Mouse (Mus musculus): ENCODE results near the gene Prkag1. TPM values are rescaled to one million over a fixed set of nuclear protein-coding genes. Genes with fewer than 3 reads are reported as not detected.
A peak's percentile ranks its signal among the peaks of the same experiment; 100 is the strongest.

The Prkag1 gene
- polyA plus RNA-seq, 1 experiment from 2014 or later = 79.5 TPM

DNA sequence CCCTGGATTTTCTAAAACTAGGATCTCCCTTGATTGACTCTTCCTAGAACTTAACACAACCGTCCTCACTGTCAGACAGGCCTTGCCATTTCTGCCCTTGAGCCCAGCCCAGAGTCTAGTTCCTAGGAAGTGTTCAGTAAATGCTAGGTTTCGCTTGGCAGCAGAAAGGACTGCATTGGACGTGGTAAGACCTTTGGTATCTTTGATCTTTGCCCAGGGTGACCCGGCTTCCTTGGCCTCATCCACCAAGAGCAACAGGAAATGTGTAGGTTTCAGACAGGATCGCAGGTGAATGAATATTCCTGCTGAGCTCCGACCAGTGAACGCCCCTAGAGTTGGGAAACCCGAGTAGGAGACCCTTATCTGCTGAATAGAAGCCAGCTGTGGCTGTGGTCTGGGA lies 28.4 kb downstream of the Prkag1 start:
- 2% methylated on average over 8 of the region's 8 CpGs for WGBS
- no peak overlapping the region for H3K9ac ChIP-seq (replicated peaks; ENCODE audit: low read depth, low read length)
- H3K36me3 ChIP-seq (ENCODE audit: control insufficient read depth, insufficient read depth) = no peaks in the 10 kb centered on the region
- no peak overlapping the region for H3K4me2 ChIP-seq (ENCODE audit: low read length)
- H3K4me1 ChIP-seq (replicated peaks; ENCODE audit: control insufficient read depth, insufficient read depth, low read length) = peaks cover 31% of the 10 kb centered on the region
- no peaks in the 10 kb centered on the region for H3K9me3 ChIP-seq (ENCODE audit: control insufficient read depth, low read length)
- no peak for ATAC-seq
- H3K4me3 ChIP-seq (replicated peaks; ENCODE audit: low read length) = no peak overlapping the region
- H3K27ac ChIP-seq (ENCODE audit: low read length) = no peak overlapping the region
- peaks cover 94% of the 10 kb centered on the region for H3K27me3 ChIP-seq (replicated peaks; ENCODE audit: control insufficient read depth, insufficient read depth, low read length)

DNA sequence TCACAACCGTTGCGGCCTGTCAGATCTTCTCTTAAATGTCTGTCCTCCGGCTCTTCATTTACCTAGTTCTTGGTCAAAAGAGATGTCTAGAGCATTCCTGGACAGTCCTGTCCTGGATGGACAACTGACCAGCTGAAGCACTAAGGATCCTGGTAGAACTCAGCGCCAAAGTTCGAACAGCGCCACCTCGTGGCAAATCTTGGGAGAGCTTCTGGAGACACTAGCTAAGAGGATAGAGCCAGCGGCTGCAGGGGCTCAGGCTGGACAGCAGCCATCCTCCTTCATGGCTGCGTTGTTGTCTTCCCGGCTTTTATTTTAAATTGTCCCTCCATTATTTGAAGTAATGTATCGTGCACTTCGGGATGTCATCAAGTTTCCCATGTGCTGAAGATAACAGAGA lies 31.9 kb downstream of the Prkag1 start:
- 10% methylated on average over 12 of the region's 12 CpGs for WGBS
- no peak overlapping the region for H3K9ac ChIP-seq (replicated peaks; ENCODE audit: low read depth, low read length)

DNA sequence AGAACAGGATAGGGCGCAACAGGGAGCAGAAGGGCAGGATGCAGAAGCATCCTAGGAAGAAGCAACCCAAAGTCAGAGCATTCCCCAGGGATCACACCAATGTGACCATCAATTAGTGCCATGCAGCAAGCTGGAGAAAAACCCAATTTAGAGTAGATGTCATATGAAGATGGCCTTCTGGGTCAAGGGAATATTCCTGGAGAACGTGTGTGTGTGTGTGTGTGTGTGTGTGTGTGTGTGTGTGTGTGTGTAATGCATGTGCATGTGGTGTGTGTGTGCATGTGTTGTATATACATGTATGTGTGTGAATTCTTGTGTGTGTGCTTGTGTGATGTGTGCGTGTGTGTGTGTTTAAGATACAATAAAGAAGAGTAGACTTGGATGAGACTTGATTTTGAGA lies 32.4 kb downstream of the Prkag1 start:
- ATAC-seq = no peak

More for the DNA sequence above, 31.9 kb downstream of the Prkag1 start:
- Histone ChIP-seq H3K27ac (ENCODE audit: low read length) (no peak overlapping the region), H3K4me2 (ENCODE audit: low read length) (no peak overlapping the region), H3K27me3 (replicated peaks; ENCODE audit: control insufficient read depth, insufficient read depth, low read length) (peaks cover 90% of the 10 kb centered on the region), H3K9me3 (ENCODE audit: control insufficient read depth, low read length) (no peaks in the 10 kb centered on the region), H3K4me1 (replicated peaks; ENCODE audit: control insufficient read depth, insufficient read depth, low read length) (peaks cover 18% of the 10 kb centered on the region), H3K4me3 (replicated peaks; ENCODE audit: low read length) (no peak overlapping the region), H3K36me3 (ENCODE audit: control insufficient read depth, insufficient read depth) (no peaks in the 10 kb centered on the region)
- ATAC-seq = no peak

DNA sequence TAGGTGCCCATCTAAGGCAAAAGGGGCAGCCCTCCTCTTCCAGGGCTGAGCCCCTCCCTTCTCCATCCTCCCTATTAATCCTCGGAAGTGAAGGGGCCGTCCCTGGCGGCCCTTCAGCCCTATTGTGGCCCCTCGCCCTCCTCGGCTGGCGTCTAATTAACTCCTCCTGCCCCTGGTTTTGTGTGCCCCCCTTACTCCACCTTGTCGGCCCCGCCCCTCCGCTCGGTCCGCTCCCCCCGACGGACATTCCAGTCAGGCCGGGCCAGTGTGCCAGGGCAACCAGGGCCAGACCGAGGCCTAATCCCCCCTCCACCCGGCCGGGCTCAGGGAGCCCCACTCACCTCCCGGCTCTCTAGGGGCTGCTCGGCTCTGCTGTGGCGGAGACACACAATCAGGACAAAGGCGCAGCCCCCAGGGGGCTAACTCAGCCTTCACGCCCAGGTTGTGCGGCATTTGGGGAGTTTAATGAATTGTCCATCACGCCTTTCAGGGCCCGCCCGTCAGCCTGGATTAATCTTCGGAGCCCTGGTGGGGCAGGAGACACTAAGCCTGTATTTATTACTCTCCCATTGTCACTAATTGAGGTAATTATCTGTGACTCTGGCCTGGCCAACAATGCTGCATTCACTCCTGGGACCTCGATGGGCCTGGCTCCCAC lies 33.4 kb downstream of the Prkag1 start:
- Histone ChIP-seq H3K9ac (replicated peaks; ENCODE audit: low read depth, low read length) (no peak overlapping the region), H3K4me1 (replicated peaks; ENCODE audit: control insufficient read depth, insufficient read depth, low read length) (peaks cover 13% of the 10 kb centered on the region), H3K27me3 (replicated peaks; ENCODE audit: control insufficient read depth, insufficient read depth, low read length) (peaks cover 92% of the 10 kb centered on the region), H3K36me3 (ENCODE audit: control insufficient read depth, insufficient read depth) (no peaks in the 10 kb centered on the region), H3K4me3 (replicated peaks; ENCODE audit: low read length) (no peak overlapping the region), H3K9me3 (ENCODE audit: control insufficient read depth, low read length) (no peaks in the 10 kb centered on the region), H3K27ac (ENCODE audit: low read length) (no peak overlapping the region), H3K4me2 (ENCODE audit: low read length) (no peak overlapping the region)
- peak; percentile 83 for ATAC-seq
- WGBS = under 1% methylated on average over 28 of the region's 28 CpGs

More for the DNA sequence above, 32.4 kb downstream of the Prkag1 start:
- Histone ChIP-seq H3K9ac (replicated peaks; ENCODE audit: low read depth, low read length) (no peak overlapping the region), H3K4me3 (replicated peaks; ENCODE audit: low read length) (no peak overlapping the region), H3K36me3 (ENCODE audit: control insufficient read depth, insufficient read depth) (no peaks in the 10 kb centered on the region), H3K4me1 (replicated peaks; ENCODE audit: control insufficient read depth, insufficient read depth, low read length) (peaks cover 15% of the 10 kb centered on the region), H3K27ac (ENCODE audit: low read length) (no peak overlapping the region), H3K27me3 (replicated peaks; ENCODE audit: control insufficient read depth, insufficient read depth, low read length) (peaks cover 91% of the 10 kb centered on the region), H3K9me3 (ENCODE audit: control insufficient read depth, low read length) (no peaks in the 10 kb centered on the region), H3K4me2 (ENCODE audit: low read length) (no peak overlapping the region)
- 41% methylated on average over 3 of the region's 3 CpGs for WGBS

DNA sequence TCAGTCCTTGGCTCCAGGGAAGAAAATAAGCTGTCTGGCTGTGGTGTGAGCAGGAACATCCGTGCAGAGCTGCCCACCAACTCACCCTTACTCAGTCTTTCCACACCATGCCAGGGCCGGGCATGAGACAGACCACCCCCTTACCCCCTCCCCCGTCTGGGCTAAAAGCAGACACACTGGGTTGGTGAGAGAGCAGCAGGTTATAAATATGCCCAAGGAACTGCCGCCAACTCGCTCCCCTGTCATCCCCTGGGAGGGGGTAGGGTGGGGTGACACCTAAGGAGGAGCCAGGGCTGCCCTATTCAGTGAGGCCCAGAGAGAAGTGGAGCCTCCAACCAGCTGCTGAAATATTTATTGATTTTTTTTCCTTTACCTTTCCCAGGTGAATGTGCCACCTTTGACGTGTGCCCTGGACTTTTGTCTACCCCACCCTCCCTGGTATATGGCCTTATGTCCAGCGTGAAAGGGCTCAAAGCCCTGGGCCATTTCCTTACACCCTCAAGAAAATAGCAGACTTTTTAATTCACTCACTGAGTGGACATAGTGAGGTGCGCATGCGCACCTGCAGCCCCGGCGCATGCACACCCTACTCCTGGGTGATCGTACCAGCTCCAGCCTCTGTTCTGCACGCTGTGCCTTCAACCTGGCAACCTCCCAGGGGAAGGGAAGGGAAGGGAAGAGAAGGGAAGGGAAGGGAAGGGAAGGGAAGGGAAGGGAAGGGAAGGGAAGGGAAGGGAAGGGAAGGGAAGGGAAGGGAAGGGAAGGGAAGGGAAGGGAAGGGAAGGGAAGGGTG lies 34.3 kb downstream of the Prkag1 start:
- Histone ChIP-seq H3K4me3 (replicated peaks; ENCODE audit: low read length) (no peak overlapping the region), H3K9me3 (ENCODE audit: control insufficient read depth, low read length) (no peaks in the 10 kb centered on the region), H3K4me1 (replicated peaks; ENCODE audit: control insufficient read depth, insufficient read depth, low read length) (peaks cover 16% of the 10 kb centered on the region), H3K27me3 (replicated peaks; ENCODE audit: control insufficient read depth, insufficient read depth, low read length) (peaks cover 92% of the 10 kb centered on the region), H3K36me3 (ENCODE audit: control insufficient read depth, insufficient read depth) (no peaks in the 10 kb centered on the region), H3K27ac (ENCODE audit: low read length) (no peak overlapping the region), H3K9ac (replicated peaks; ENCODE audit: low read depth, low read length) (no peak overlapping the region), H3K4me2 (ENCODE audit: low read length) (no peak overlapping the region)
- ATAC-seq = no peak
- 1% methylated on average over 13 of the region's 13 CpGs for WGBS

DNA sequence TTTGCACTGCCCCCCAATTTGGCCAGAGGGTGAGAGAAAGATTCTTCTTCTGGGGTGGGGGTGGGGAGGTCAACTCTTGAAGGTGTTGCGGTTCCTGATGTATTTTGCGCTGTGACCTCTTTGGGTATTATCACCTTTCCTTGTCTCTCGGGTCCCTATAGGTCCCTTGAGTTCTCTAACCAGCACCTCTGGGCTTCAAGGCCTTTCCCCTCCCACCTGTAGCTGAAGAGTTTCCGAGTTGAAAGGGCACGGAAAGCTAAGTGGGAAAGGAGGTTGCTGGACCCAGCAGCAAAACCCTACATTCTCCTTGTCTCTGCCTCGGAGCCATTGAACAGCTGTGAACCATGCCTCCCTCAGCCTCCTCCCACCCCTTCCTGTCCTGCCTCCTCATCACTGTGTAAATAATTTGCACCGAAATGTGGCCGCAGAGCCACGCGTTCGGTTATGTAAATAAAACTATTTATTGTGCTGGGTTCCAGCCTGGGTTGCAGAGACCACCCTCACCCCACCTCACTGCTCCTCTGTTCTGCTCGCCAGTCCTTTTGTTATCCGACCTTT lies 38.1 kb downstream of the Prkag1 start:
- Histone ChIP-seq H3K4me2 (ENCODE audit: low read length) (peak overlapping the region; percentile 50), H3K9me3 (ENCODE audit: control insufficient read depth, low read length) (no peaks in the 10 kb centered on the region), H3K4me3 (replicated peaks; ENCODE audit: low read length) (peak overlapping the region; percentile 41), H3K27me3 (replicated peaks; ENCODE audit: control insufficient read depth, insufficient read depth, low read length) (peaks cover 95% of the 10 kb centered on the region), H3K9ac (replicated peaks; ENCODE audit: low read depth, low read length) (no peak overlapping the region), H3K4me1 (replicated peaks; ENCODE audit: control insufficient read depth, insufficient read depth, low read length) (peaks cover 24% of the 10 kb centered on the region), H3K36me3 (ENCODE audit: control insufficient read depth, insufficient read depth) (no peaks in the 10 kb centered on the region), H3K27ac (ENCODE audit: low read length) (no peak overlapping the region)
- no peak for ATAC-seq
- 3% methylated on average over 13 of the region's 13 CpGs for WGBS

DNA sequence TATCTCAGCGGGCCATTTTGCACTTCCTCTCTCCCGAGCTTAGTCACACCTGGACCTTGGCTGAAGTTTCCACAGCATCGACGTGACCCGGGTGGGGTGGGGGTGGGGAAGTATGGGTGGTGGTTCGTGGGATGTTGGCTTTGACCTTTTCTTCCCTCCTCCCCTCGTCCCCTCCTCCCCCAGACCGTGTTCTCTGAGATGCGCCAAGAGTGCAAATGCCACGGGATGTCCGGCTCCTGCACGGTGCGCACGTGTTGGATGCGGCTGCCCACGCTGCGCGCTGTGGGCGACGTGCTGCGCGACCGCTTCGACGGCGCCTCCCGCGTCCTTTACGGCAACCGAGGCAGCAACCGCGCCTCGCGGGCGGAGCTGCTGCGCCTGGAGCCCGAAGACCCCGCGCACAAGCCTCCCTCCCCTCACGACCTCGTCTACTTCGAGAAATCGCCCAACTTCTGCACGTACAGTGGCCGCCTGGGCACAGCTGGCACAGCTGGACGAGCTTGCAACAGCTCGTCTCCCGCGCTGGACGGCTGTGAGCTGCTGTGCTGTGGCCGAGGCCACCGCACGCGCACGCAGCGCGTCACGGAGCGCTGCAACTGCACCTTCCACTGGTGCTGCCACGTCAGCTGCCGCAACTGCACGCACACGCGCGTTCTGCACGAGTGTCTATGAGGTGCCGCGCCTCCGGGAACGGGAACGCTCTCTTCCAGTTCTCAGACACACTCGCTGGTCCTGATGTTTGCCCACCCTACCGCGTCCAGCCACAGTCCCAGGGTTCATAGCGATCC lies 38.9 kb downstream of the Prkag1 start:
- peak; percentile 70 for ATAC-seq
- H3K27ac ChIP-seq (ENCODE audit: low read length) = no peak overlapping the region
- H3K9me3 ChIP-seq (ENCODE audit: control insufficient read depth, low read length) = no peaks in the 10 kb centered on the region
- 0 out of 2 replicates have a peak, but pooled peaks cover 18% of the 10 kb centered on the region for H3K4me1 ChIP-seq (replicated peaks; ENCODE audit: control insufficient read depth, insufficient read depth, low read length)
- H3K4me3 ChIP-seq (replicated peaks; ENCODE audit: low read length) = peak overlapping the region; percentile 41
- H3K27me3 ChIP-seq (replicated peaks; ENCODE audit: control insufficient read depth, insufficient read depth, low read length) = peaks cover 95% of the 10 kb centered on the region
- peak overlapping the region; percentile 50 for H3K4me2 ChIP-seq (ENCODE audit: low read length)
- under 1% methylated on average over 75 of the region's 75 CpGs for WGBS
- H3K36me3 ChIP-seq (ENCODE audit: control insufficient read depth, insufficient read depth) = no peaks in the 10 kb centered on the region
- peak overlapping the region; percentile 11; the same call in 1 of the 2 replicates for H3K9ac ChIP-seq (replicated peaks; ENCODE audit: low read depth, low read length)

DNA sequence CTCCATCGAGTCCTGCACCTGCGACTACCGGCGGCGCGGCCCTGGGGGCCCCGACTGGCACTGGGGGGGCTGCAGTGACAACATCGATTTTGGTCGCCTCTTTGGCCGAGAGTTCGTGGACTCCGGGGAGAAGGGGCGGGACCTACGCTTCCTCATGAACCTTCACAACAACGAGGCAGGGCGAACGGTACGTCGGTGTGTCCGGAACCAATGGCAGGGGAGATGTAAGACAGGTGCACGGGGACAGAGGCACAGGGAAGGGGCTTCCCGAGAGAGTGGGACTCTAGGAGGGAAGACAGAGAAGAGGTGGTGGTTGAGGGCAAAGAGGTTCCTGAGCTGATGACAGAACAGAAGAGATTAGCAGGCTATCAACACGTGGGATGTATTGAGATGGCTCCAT lies 39.5 kb downstream of the Prkag1 start:
- Histone ChIP-seq H3K9ac (replicated peaks; ENCODE audit: low read depth, low read length) (no peak overlapping the region), H3K27ac (ENCODE audit: low read length) (no peak overlapping the region), H3K9me3 (ENCODE audit: control insufficient read depth, low read length) (no peaks in the 10 kb centered on the region), H3K27me3 (replicated peaks; ENCODE audit: control insufficient read depth, insufficient read depth, low read length) (peaks cover 92% of the 10 kb centered on the region), H3K4me2 (ENCODE audit: low read length) (no peak overlapping the region), H3K4me3 (replicated peaks; ENCODE audit: low read length) (no peak overlapping the region), H3K4me1 (replicated peaks; ENCODE audit: control insufficient read depth, insufficient read depth, low read length) (0 out of 2 replicates have a peak, but pooled peaks cover 14% of the 10 kb centered on the region), H3K36me3 (ENCODE audit: control insufficient read depth, insufficient read depth) (no peaks in the 10 kb centered on the region)
- no peak for ATAC-seq
- 2% methylated on average over 23 of the region's 23 CpGs for WGBS

DNA sequence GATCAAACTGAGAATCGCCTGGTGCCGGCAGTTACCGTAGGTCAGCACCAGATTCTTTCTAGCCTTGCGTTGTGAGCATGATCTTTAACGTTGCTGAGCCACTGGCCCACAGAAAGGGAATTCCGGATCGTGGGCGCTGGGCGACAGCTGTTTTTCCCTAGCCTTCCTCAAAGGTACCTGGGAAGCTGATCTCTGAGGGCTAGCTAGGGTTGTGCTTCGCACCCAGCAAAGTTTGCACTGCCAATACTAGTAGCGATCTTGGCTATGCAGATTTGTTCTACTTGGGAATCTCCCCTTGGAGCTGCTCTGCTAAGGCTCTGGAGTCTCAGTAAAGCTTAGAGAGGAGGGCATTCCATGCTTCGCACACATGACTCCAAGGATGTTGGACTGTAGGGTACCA lies 40.1 kb downstream of the Prkag1 start:
- 2% methylated on average over 12 of the region's 12 CpGs for WGBS
- Histone ChIP-seq H3K27me3 (replicated peaks; ENCODE audit: control insufficient read depth, insufficient read depth, low read length) (peaks cover 86% of the 10 kb centered on the region), H3K36me3 (ENCODE audit: control insufficient read depth, insufficient read depth) (no peaks in the 10 kb centered on the region), H3K9ac (replicated peaks; ENCODE audit: low read depth, low read length) (no peak overlapping the region), H3K9me3 (ENCODE audit: control insufficient read depth, low read length) (no peaks in the 10 kb centered on the region), H3K4me1 (replicated peaks; ENCODE audit: control insufficient read depth, insufficient read depth, low read length) (0 out of 2 replicates have a peak, but pooled peaks cover 11% of the 10 kb centered on the region), H3K4me2 (ENCODE audit: low read length) (no peak overlapping the region), H3K27ac (ENCODE audit: low read length) (no peak overlapping the region), H3K4me3 (replicated peaks; ENCODE audit: low read length) (no peak overlapping the region)
- ATAC-seq = no peak
